Mouse (Mus musculus) liver, postnatal 0 days (tissue): ENCODE results near the gene Ccdc187. TPM values are rescaled to one million over a fixed set of nuclear protein-coding genes. Genes with fewer than 3 reads are reported as not detected.

Experiments
- ATAC-seq: fragments of 200-750 bp; cut with Nextera tagmentation; 2 replicates; pipeline ENCODE4 v1.8.0; 2017; ENCODE audit warnings: mild to moderate bottlenecking, moderate library complexity
- DNase-seq: peaks from one replicate; pipeline ENCODE4 v3.0.0-alpha.2; 2016
- H3K27ac ChIP-seq: fragments of 300-500 bp; sonication (generic); 2 replicates; pipeline ENCODE4 v1.5.1; 2014; ENCODE audit warnings: antibody characterized with exemption, moderate library complexity, mild to moderate bottlenecking, low read depth
- H3K27me3 ChIP-seq: fragments of 300-500 bp; sonication (generic); 2 replicates; pipeline ENCODE4 v1.6.1; 2014; ENCODE audit warnings: low read length, control low read depth, mixed read lengths; ENCODE audit not compliant: insufficient read depth
- H3K36me3 ChIP-seq: fragments of 300-500 bp; sonication (generic); replicated peaks from 2 replicates; pipeline ENCODE4 v1.6.1; 2014; ENCODE audit warnings: mild to moderate bottlenecking, control low read depth, low read length, moderate library complexity, mixed read lengths; ENCODE audit not compliant: insufficient read depth
- H3K4me1 ChIP-seq: fragments of 300-500 bp; sonication (generic); 2 replicates; pipeline ENCODE4 v1.6.1; 2014; ENCODE audit warnings: antibody characterized with exemption, mild to moderate bottlenecking, control low read depth; ENCODE audit not compliant: insufficient read depth
- H3K4me2 ChIP-seq: fragments of 300-500 bp; sonication (generic); 2 replicates; pipeline ENCODE4 v1.6.1; 2014; ENCODE audit warnings: low read depth, mild to moderate bottlenecking, low read length, moderate library complexity, mixed read lengths
- H3K4me3 ChIP-seq: fragments of 300-500 bp; sonication (generic); 2 replicates; pipeline ENCODE4 v1.5.1; 2014; ENCODE audit warnings: low read depth, low read length
- H3K9ac ChIP-seq: fragments of 300-500 bp; sonication (generic); replicated peaks from 2 replicates; pipeline ENCODE4 v1.6.1; 2014; ENCODE audit warnings: mild to moderate bottlenecking, moderate library complexity
- H3K9me3 ChIP-seq: fragments of 300-500 bp; sonication (generic); 2 replicates; pipeline ENCODE4 v1.6.1; 2016; ENCODE audit warnings: mild to moderate bottlenecking, control low read depth, low read length, mixed read lengths
- CTCF ChIP-seq: sonication (generic); IDR thresholded peaks from 2 replicates; pipeline ENCODE4 v1.5.1; 2016; ENCODE audit warnings: antibody characterized with exemption, low read depth
- EP300 ChIP-seq: IDR thresholded peaks from 2 replicates; pipeline ENCODE4 v1.6.1; 2016; ENCODE audit warnings: antibody characterized with exemption, low read depth, mild to moderate bottlenecking
- WGBS: fragments of 180-500 bp; shearing (Covaris S2); extraction: QIAGEN DNeasy Blood & Tissue Kit; methylation state at CpG from one replicate; pipeline ENCODE4 v1.1.7; 2014; ENCODE audit not compliant: insufficient replicate concordance; 5-methylcytosine and 5-hydroxymethylcytosine counted together
- polyA plus RNA-seq: library from polyadenylated mRNA; unstranded; fragments of >200 nt; fragmentation: Nextera tagmentation; extraction: Ambion mirVana; gene quantifications from 2 replicates; pipeline ENCODE4 v1.2.1, GENCODE M21; 2015

Ccdc187 gene
- polyA plus RNA-seq, 1 experiment from 2014 or later: not detected

DNA sequence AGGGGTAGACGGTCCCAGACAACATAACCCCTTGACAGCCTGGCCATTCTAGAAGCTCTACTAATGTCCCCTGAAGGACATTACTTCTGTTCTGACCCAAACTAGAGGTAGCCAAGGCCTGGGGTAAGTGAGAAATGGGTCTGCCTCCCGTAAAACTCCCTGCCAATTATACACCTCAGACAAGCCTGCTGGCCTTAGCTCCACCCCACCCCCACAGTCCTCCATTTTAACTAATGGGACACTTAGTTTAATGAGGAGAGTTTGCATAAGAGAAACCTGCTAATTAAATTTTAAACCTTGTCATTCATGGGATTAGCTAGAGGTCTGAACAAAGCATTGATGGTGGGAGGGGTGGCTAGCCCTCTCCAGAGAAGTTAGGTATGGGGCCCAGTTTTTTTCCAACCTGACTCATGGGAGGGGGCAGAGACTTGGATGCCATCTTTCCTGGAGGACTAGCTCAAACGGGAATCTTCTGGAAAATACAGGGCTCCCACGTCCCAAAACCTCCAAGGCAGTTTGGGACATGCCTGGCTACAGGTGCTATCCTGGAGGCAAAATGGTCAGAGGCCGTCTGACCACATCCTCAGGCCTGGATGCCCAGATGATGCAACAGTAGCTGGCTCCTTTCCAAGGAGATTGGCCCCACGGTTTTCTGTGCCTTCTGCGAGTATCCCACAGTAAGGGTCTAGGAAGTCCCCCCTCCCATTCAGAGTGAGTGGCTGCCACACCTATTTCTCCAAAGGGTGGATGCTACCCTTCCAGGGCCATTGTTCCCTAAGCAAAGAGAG, 99.6 kb downstream of the Ccdc187 start:
- Histone ChIP-seq H3K4me1 (no peaks in the 10 kb centered on the region), H3K27me3 (peaks cover 57% of the 10 kb centered on the region), H3K9ac (no peak overlapping the region), H3K9me3 (no peaks in the 10 kb centered on the region), H3K4me2 (no peak overlapping the region), H3K4me3 (no peak overlapping the region), H3K36me3 (no peaks in the 10 kb centered on the region), H3K27ac (no peak overlapping the region)
- TF ChIP-seq CTCF (no peak), EP300 (no peak)
- peak; percentile 31 for DNase-seq
- 40% methylated on average over 7 of the region's 7 CpGs for WGBS
- no peak for ATAC-seq

Other genes starting within 250 kb of the Ccdc187 start
- 3.9 and 4.9 TPM in 2 replicates for gene Nacc2, start 171.3 kb downstream of the Ccdc187 start, polyA plus RNA-seq
- not detected in 2 replicates for gene Lhx3, start 86.3 kb downstream of the Ccdc187 start, polyA plus RNA-seq
- 3.7 and 4.1 TPM in 2 replicates for gene Qsox2, start 57.0 kb downstream of the Ccdc187 start, polyA plus RNA-seq
- gene Gpsm1, start 21.0 kb upstream of the Ccdc187 start, polyA plus RNA-seq: 1.9 TPM in 2 replicates
- 7.5 and 7.9 TPM in 2 replicates for gene Dnlz, start 57.6 kb upstream of the Ccdc187 start, polyA plus RNA-seq
- 2.1 and 2.2 TPM in 2 replicates for gene Card9, start 66.4 kb upstream of the Ccdc187 start, polyA plus RNA-seq
- gene Snapc4, start 86.1 kb upstream of the Ccdc187 start, polyA plus RNA-seq: 5.0 and 5.5 TPM in 2 replicates
- gene Entr1, start 94.8 kb upstream of the Ccdc187 start, polyA plus RNA-seq: 28.0 and 29.0 TPM in 2 replicates
- gene Pmpca, start 94.8 kb upstream of the Ccdc187 start, polyA plus RNA-seq: 38.8 and 41.3 TPM in 2 replicates
- gene Inpp5e, start 114.6 kb upstream of the Ccdc187 start, polyA plus RNA-seq: 3.3 and 3.4 TPM in 2 replicates
- gene Sec16a, start 150.7 kb upstream of the Ccdc187 start, polyA plus RNA-seq: 7.8 and 8.0 TPM in 2 replicates
- gene Notch1, start 222.1 kb upstream of the Ccdc187 start, polyA plus RNA-seq: 2.0 and 2.1 TPM in 2 replicates